Mouse (Mus musculus): ENCODE results near the gene Tmem233. TPM values are rescaled to one million over a fixed set of nuclear protein-coding genes. Genes with fewer than 3 reads are reported as not detected.

Gene Tmem233
- polyA plus RNA-seq, 1 experiment, result not detected

- no peak for DNase-seq (ENCODE audit: low read depth)
- no peak for TF ChIP-seq POLR2A (IDR thresholded peaks at IDR 0.05; ENCODE audit: borderline replicate concordance, extremely low read depth, insufficient read depth, insufficient read length, poor library complexity, severe bottlenecking)
- TF ChIP-seq CTCF (IDR thresholded peaks at IDR 0.05; ENCODE audit: borderline replicate concordance, extremely low read depth, insufficient read depth, insufficient read length), result no peak
Measured at GRCm38 (mm10) chr5:116052826-116053225, 30.2 kb downstream of the Tmem233 start.

GRCm38 (mm10) chr5:116052171-116052570 lies 30.9 kb downstream of the Tmem233 start:
- no peak for DNase-seq (ENCODE audit: low read depth)
- no peak for TF ChIP-seq CTCF (IDR thresholded peaks at IDR 0.05; ENCODE audit: borderline replicate concordance, extremely low read depth, insufficient read depth, insufficient read length)
- TF ChIP-seq POLR2A (IDR thresholded peaks at IDR 0.05; ENCODE audit: borderline replicate concordance, extremely low read depth, insufficient read depth, insufficient read length, poor library complexity, severe bottlenecking), result no peak

GRCm38 (mm10) chr5:116049821-116050220 lies 33.2 kb downstream of the Tmem233 start:
- TF ChIP-seq POLR2A (IDR thresholded peaks at IDR 0.05; ENCODE audit: borderline replicate concordance, extremely low read depth, insufficient read depth, insufficient read length, poor library complexity, severe bottlenecking) (no peak), CTCF (IDR thresholded peaks at IDR 0.05; ENCODE audit: borderline replicate concordance, extremely low read depth, insufficient read depth, insufficient read length) (no peak)
- no peak for DNase-seq (ENCODE audit: low read depth)

GRCm38 (mm10) chr5:116048321-116048720 lies 34.7 kb downstream of the Tmem233 start:
- TF ChIP-seq POLR2A (IDR thresholded peaks at IDR 0.05; ENCODE audit: borderline replicate concordance, extremely low read depth, insufficient read depth, insufficient read length, poor library complexity, severe bottlenecking) (no peak), CTCF (IDR thresholded peaks at IDR 0.05; ENCODE audit: borderline replicate concordance, extremely low read depth, insufficient read depth, insufficient read length) (no peak)
- DNase-seq (ENCODE audit: low read depth), result no peak

- TF ChIP-seq CTCF (IDR thresholded peaks at IDR 0.05; ENCODE audit: borderline replicate concordance, extremely low read depth, insufficient read depth, insufficient read length), result no peak
- no peak for TF ChIP-seq POLR2A (IDR thresholded peaks at IDR 0.05; ENCODE audit: borderline replicate concordance, extremely low read depth, insufficient read depth, insufficient read length, poor library complexity, severe bottlenecking)
- no peak for DNase-seq (ENCODE audit: low read depth)
Measured at GRCm38 (mm10) chr5:116046246-116046645, 36.8 kb downstream of the Tmem233 start.

DNA sequence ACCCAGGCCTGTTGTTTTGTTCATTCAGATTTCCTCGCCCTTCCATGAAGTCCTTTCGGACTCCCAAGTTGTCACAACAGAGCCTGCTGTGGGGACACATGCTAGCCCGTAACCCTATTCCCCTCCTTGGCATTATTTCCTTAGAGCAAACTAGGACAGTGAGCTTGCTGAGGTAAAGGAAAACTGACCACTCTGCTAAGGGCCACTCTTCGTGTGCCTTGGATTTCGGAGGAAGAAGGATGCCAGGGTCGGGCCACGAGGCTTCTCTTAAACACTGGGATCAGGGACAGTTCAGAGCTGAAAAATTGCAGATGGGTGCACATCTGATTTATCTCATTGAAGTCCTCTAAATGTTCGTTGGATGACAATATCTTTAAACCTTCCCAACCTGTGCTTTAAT lies 37.5 kb downstream of the Tmem233 start:
- no peak for DNase-seq (ENCODE audit: low read depth)
- TF ChIP-seq POLR2A (IDR thresholded peaks at IDR 0.05; ENCODE audit: borderline replicate concordance, extremely low read depth, insufficient read depth, insufficient read length, poor library complexity, severe bottlenecking), result no peak
- no peak for TF ChIP-seq CTCF (IDR thresholded peaks at IDR 0.05; ENCODE audit: borderline replicate concordance, extremely low read depth, insufficient read depth, insufficient read length)

DNA sequence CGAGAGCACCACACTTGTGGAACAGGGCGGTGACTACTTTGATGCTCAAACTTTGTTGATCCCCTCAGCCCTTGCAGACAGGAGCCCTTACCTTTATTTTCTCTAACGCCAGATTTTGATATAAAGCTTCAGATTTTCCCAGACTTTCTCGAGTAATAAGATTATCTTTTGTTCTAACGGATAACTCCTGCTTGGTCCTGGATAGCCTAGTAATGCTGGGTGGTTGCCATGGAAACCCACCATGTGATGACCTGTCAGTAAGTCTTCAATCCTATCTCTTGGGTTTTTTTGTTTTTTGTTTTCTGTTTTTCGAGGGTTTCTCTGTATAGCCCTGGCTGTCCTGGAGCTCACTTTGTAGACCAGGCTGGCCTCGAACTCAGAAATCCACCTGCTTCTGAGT lies 40.8 kb downstream of the Tmem233 start:
- DNase-seq (ENCODE audit: low read depth), result peak; percentile 42
- no peak for TF ChIP-seq CTCF (IDR thresholded peaks at IDR 0.05; ENCODE audit: borderline replicate concordance, extremely low read depth, insufficient read depth, insufficient read length)
- TF ChIP-seq POLR2A (IDR thresholded peaks at IDR 0.05; ENCODE audit: borderline replicate concordance, extremely low read depth, insufficient read depth, insufficient read length, poor library complexity, severe bottlenecking), result no peak

DNA sequence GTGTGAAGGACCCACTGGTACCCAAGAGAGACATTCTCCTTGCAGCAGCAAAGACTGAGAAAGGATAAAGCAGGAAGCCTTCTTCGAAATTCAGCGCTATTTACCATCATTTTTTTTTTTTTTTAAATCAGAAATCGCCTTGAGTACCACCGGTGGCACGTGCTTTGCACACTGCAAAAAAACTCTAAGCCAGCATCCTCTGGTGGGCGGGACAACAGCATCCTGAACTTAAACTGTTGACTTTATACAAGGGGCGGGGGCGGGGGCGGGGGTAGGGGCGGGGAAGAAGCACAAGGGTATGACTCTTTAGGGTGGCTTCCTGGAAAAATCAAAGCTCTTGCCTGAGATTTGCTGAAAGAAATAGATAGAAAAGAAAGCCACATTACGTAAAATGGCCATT lies 43.3 kb downstream of the Tmem233 start:
- no peak for DNase-seq (ENCODE audit: low read depth)
- TF ChIP-seq POLR2A (IDR thresholded peaks at IDR 0.05; ENCODE audit: borderline replicate concordance, extremely low read depth, insufficient read depth, insufficient read length, poor library complexity, severe bottlenecking) (no peak), CTCF (IDR thresholded peaks at IDR 0.05; ENCODE audit: borderline replicate concordance, extremely low read depth, insufficient read depth, insufficient read length) (no peak)

DNA sequence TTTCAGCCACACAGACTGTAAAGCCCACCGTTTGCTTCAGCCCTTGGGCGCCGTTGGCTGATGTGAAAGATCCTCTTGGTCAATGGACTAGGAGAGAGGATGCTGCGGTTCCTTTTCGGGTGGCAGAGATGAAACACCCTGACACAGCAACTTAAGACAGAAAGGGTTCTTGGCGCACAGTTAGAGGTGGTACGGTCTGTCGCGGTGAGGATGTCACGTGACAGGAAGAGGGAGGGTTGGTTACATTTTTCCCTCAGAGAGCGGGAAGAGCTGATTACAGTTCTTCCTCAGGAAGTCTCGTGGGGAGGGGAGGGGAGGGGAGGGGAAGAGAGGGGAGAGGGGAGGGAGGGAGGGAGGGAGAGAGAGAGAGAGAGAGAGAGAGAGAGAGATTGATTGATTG lies 45.3 kb downstream of the Tmem233 start:
- DNase-seq (ENCODE audit: low read depth), result no peak
- TF ChIP-seq POLR2A (IDR thresholded peaks at IDR 0.05; ENCODE audit: borderline replicate concordance, extremely low read depth, insufficient read depth, insufficient read length, poor library complexity, severe bottlenecking) (no peak), CTCF (IDR thresholded peaks at IDR 0.05; ENCODE audit: borderline replicate concordance, extremely low read depth, insufficient read depth, insufficient read length) (no peak)

DNA sequence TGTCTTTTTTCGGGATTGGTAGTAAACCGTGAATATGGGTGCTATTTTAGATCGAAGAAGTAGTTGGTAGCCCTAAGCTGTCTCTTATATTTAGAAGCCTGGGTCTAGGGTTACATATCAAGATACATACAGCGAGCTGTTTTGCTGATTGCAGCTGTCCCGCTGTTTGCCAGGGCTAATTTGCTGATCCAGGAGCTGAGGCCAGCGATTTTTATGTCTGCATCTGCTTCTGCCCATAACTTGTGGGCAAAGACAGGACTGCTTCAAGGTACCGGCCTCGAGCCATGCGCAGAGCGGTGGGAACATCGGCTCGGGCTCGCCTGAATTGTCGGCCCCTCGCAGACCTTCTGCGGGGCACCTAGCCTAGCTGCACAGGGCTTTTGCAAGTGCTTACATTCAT lies 46.6 kb downstream of the Tmem233 start:
- no peak for TF ChIP-seq POLR2A (IDR thresholded peaks at IDR 0.05; ENCODE audit: borderline replicate concordance, extremely low read depth, insufficient read depth, insufficient read length, poor library complexity, severe bottlenecking)
- TF ChIP-seq CTCF (IDR thresholded peaks at IDR 0.05; ENCODE audit: borderline replicate concordance, extremely low read depth, insufficient read depth, insufficient read length), result no peak
- DNase-seq (ENCODE audit: low read depth), result no peak

DNA sequence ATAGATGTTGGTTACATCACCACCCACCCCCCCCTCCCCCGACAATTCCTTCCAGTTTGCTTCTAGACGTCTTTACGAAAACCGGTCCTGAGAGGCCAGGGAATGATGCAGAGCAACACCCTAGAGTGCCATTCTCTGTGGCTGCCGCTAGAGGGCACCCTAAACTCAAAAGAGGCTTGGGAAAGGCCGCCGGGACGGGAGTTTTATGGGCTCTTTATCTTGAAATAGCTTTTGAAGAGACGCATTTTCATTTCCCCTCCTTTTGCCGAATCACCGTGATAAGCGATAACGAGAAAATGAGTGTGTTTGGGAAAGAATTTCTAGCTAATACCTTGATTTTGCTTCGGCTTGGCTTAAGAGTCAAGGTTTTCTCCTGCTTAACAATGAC lies 51.9 kb downstream of the Tmem233 start:
- DNase-seq (ENCODE audit: low read depth), result peak; percentile 88
- TF ChIP-seq POLR2A (IDR thresholded peaks at IDR 0.05; ENCODE audit: borderline replicate concordance, extremely low read depth, insufficient read depth, insufficient read length, poor library complexity, severe bottlenecking), result no peak
- TF ChIP-seq CTCF (IDR thresholded peaks at IDR 0.05; ENCODE audit: borderline replicate concordance, extremely low read depth, insufficient read depth, insufficient read length), result peak; percentile 98

GRCm38 (mm10) chr5:116030566-116031189 lies 52.4 kb downstream of the Tmem233 start:
- DNase-seq (ENCODE audit: low read depth), result no peak
- TF ChIP-seq POLR2A (IDR thresholded peaks at IDR 0.05; ENCODE audit: borderline replicate concordance, extremely low read depth, insufficient read depth, insufficient read length, poor library complexity, severe bottlenecking) (no peak), CTCF (IDR thresholded peaks at IDR 0.05; ENCODE audit: borderline replicate concordance, extremely low read depth, insufficient read depth, insufficient read length) (no peak)

All from brain, embryonic 14.5 days (tissue).